Mouse (Mus musculus): ENCODE results near the gene Ndufc2. TPM values are rescaled to one million over a fixed set of nuclear protein-coding genes. Genes with fewer than 3 reads are reported as not detected.

Gene Ndufc2
- total and polyA plus RNA-seq, 3 experiments: 242 to 280 TPM; not detected in 1

- Histone ChIP-seq H3K27me3 (ENCODE audit: control insufficient read depth in 1 of 2, insufficient read depth in 2 of 2, low read length in 2 of 2) (no peaks in the 10 kb centered on the region), H3K79me2 (ENCODE audit: control insufficient read depth, insufficient read depth, low read length, poor library complexity) (no peaks in the 10 kb centered on the region), H3K9ac (ENCODE audit: control insufficient read depth, low read depth, low read length, poor library complexity, severe bottlenecking) (no peak overlapping the region), H3K27ac (ENCODE audit: control insufficient read depth, low read depth, low read length) (no peak overlapping the region), H3K4me3 (ENCODE audit: control insufficient read depth in 1 of 2, insufficient read depth in 1 of 2, low read depth in 2 of 2, low read length in 2 of 2) (no peak overlapping the region), H3K9me3 (replicated peaks; ENCODE audit: insufficient read depth, low read length) (no peaks in the 10 kb centered on the region), H3K36me3 (ENCODE audit: control insufficient read depth in 1 of 2, insufficient read depth in 2 of 2, low read length in 2 of 2) (peaks cover 0 to 2% of the 10 kb centered on the region in 2 experiments; a peak in 2 of 4 replicates), H3K4me1 (ENCODE audit: control insufficient read depth in 1 of 2, insufficient read depth in 2 of 2, low read length in 2 of 2) (peaks cover 3 to 6% of the 10 kb centered on the region in 2 experiments; a peak in 3 of 4 replicates)
- no peak for DNase-seq (ENCODE audit: low read depth, low spot score)
- no peak for TF ChIP-seq KAT2A (conservative IDR thresholded peaks at IDR 0.05; ENCODE audit: low read depth, low read length)
- TF ChIP-seq NELFE (IDR thresholded peaks at IDR 0.05; ENCODE audit: low read depth, low read length): no peak
- no peak for TF ChIP-seq MXI1 (IDR thresholded peaks at IDR 0.05; ENCODE audit: low read depth, low read length)
- no peak for TF ChIP-seq CTCF (IDR thresholded peaks at IDR 0.05 in 2 of 3, conservative IDR thresholded peaks at IDR 0.05 in 1 of 3; ENCODE audit: control insufficient read depth in 1 of 3, insufficient read depth in 1 of 3, low read depth in 2 of 3, low read length in 3 of 3, poor library complexity in 1 of 3, severe bottlenecking in 1 of 3)
- no peak for TF ChIP-seq POLR2AphosphoS5 (IDR thresholded peaks at IDR 0.05; ENCODE audit: borderline replicate concordance, low read depth, low read length)
- no peak for TF ChIP-seq GABPA (IDR thresholded peaks at IDR 0.05; ENCODE audit: low read depth, low read length)
- no peak for TF ChIP-seq UBTF (IDR thresholded peaks at IDR 0.05; ENCODE audit: borderline replicate concordance, insufficient read depth, low read depth, low read length)
- no peak for TF ChIP-seq RAD21 (IDR thresholded peaks at IDR 0.05; ENCODE audit: low read depth, low read length)
These were observed 55.8 kb downstream of the Ndufc2 start for GRCm38 (mm10) chr7:97455577-97455976.

Other genes with a start within 250 kb of the Ndufc2 start
- 0.49 and 0.58 TPM in 2 replicates for gene Usp35, start 68.0 kb upstream of the Ndufc2 start, total RNA-seq (2012; rRNA removed)
- gene Usp35, start 68.0 kb upstream of the Ndufc2 start, polyA plus RNA-seq (2012; ENCODE audit: insufficient read depth in 1 of 2, insufficient read length in 2 of 2, low read depth in 1 of 2, low replicate concordance in 2 of 2, missing spikeins in 1 of 2): 1 to 10 TPM in 1 of 2 experiments, not detected in 1; 2.2 TPM
- 0.23 and 0.36 TPM in 2 replicates for gene Kctd21, start 67.7 kb upstream of the Ndufc2 start, total RNA-seq (2012; rRNA removed)
- gene Kctd21, start 67.7 kb upstream of the Ndufc2 start, polyA plus RNA-seq (2012; ENCODE audit: insufficient read depth in 1 of 2, insufficient read length in 2 of 2, low read depth in 1 of 2, low replicate concordance in 2 of 2, missing spikeins in 1 of 2): 1 to 10 TPM in 1 of 2 experiments, not detected in 1; 1.2 TPM
- 8.9 and 9.1 TPM in 2 replicates for gene Alg8, start 28.4 kb upstream of the Ndufc2 start, total RNA-seq (2012; rRNA removed)
- gene Alg8, start 28.4 kb upstream of the Ndufc2 start, polyA plus RNA-seq (2012; ENCODE audit: insufficient read depth in 1 of 2, insufficient read length in 2 of 2, low read depth in 1 of 2, low replicate concordance in 2 of 2, missing spikeins in 1 of 2): 10 to 100 TPM in 1 of 2 experiments, not detected in 1; 29.0 TPM
- not detected in 2 replicates for gene Thrsp, start 17.7 kb downstream of the Ndufc2 start, total RNA-seq (2012; rRNA removed)
- gene Thrsp, start 17.7 kb downstream of the Ndufc2 start, polyA plus RNA-seq (2012; ENCODE audit: insufficient read depth in 1 of 2, insufficient read length in 2 of 2, low read depth in 1 of 2, low replicate concordance in 2 of 2, missing spikeins in 1 of 2): under 1 TPM in 1 of 2 experiments, not detected in 1; 0.06 TPM
- 0.56 and 0.58 TPM in 2 replicates for gene Kctd14, start 51.3 kb downstream of the Ndufc2 start, total RNA-seq (2012; rRNA removed)
- under 1 TPM in 1 of 2 experiments, not detected in 1; 0.77 TPM for gene Kctd14, start 51.3 kb downstream of the Ndufc2 start, polyA plus RNA-seq (2012; ENCODE audit: insufficient read depth in 1 of 2, insufficient read length in 2 of 2, low read depth in 1 of 2, low replicate concordance in 2 of 2, missing spikeins in 1 of 2)
- gene Ints4, start 81.0 kb downstream of the Ndufc2 start, total RNA-seq (2012; rRNA removed): 52.9 and 53.7 TPM in 2 replicates
- gene Ints4, start 81.0 kb downstream of the Ndufc2 start, polyA plus RNA-seq (2012; ENCODE audit: insufficient read depth in 1 of 2, insufficient read length in 2 of 2, low read depth in 1 of 2, low replicate concordance in 2 of 2, missing spikeins in 1 of 2): 10 to 100 TPM in 1 of 2 experiments, not detected in 1; 73.9 TPM
- gene Aamdc, start 179.5 kb downstream of the Ndufc2 start, total RNA-seq (2012; rRNA removed): 12.4 and 20.2 TPM in 2 replicates
- gene Aamdc, start 179.5 kb downstream of the Ndufc2 start, polyA plus RNA-seq (2012; ENCODE audit: insufficient read depth in 1 of 2, insufficient read length in 2 of 2, low read depth in 1 of 2, low replicate concordance in 2 of 2, missing spikeins in 1 of 2): 10 to 100 TPM in 1 of 2 experiments, not detected in 1; 16.6 TPM
- gene Rsf1, start 179.9 kb downstream of the Ndufc2 start, total RNA-seq (2012; rRNA removed): 11.4 and 12.7 TPM in 2 replicates
- 10 to 100 TPM in 1 of 2 experiments, not detected in 1; 17.4 TPM for gene Rsf1, start 179.9 kb downstream of the Ndufc2 start, polyA plus RNA-seq (2012; ENCODE audit: insufficient read depth in 1 of 2, insufficient read length in 2 of 2, low read depth in 1 of 2, low replicate concordance in 2 of 2, missing spikeins in 1 of 2)